Mouse (Mus musculus) hindbrain, postnatal 0 days (tissue): ENCODE measurements around the gene Nphp1. TPM values are rescaled to one million over a fixed set of nuclear protein-coding genes. Genes with fewer than 3 reads are reported as not detected.

Experiments used
- ATAC-seq: fragments of 200-750 bp; cut with Nextera tagmentation; 2 replicates; pipeline ENCODE4 v1.8.0; 2017; ENCODE audit warnings: mild to moderate bottlenecking, moderate TSS enrichment, moderate library complexity
- DNase-seq: peaks from one replicate; pipeline ENCODE4 v3.0.0-alpha.2; 2015; ENCODE audit warnings: low spot score
- H3K27ac ChIP-seq: fragments of 300-500 bp; sonication (generic); 2 replicates; pipeline ENCODE4 v1.5.1; 2014; ENCODE audit warnings: mild to moderate bottlenecking
- H3K27me3 ChIP-seq: fragments of 300-500 bp; sonication (generic); 2 replicates; pipeline ENCODE4 v1.6.1; 2014; ENCODE audit warnings: low read length, mixed read lengths; ENCODE audit not compliant: insufficient read depth
- H3K36me3 ChIP-seq: fragments of 300-500 bp; sonication (generic); 2 replicates; pipeline ENCODE4 v1.6.1; 2014; ENCODE audit warnings: low read length, mixed read lengths; ENCODE audit not compliant: insufficient read depth
- H3K4me1 ChIP-seq: fragments of 300-500 bp; sonication (generic); 2 replicates; pipeline ENCODE4 v1.6.1; 2014; ENCODE audit warnings: antibody characterized with exemption, low read length, mixed read lengths; ENCODE audit not compliant: insufficient read depth
- H3K4me2 ChIP-seq: fragments of 300-500 bp; sonication (generic); 2 replicates; pipeline ENCODE4 v1.6.1; 2014; ENCODE audit warnings: low read depth, mild to moderate bottlenecking, low read length, moderate library complexity, mixed read lengths
- H3K4me3 ChIP-seq: fragments of 300-500 bp; sonication (generic); 2 replicates; pipeline ENCODE4 v1.5.1; 2014; ENCODE audit warnings: low read length
- H3K9ac ChIP-seq: fragments of 300-500 bp; sonication (generic); replicated peaks from 2 replicates; pipeline ENCODE4 v1.6.1; 2014; ENCODE audit warnings: mild to moderate bottlenecking, low read length, moderate library complexity, mixed read lengths
- H3K9me3 ChIP-seq: fragments of 300-500 bp; sonication (generic); 2 replicates; pipeline ENCODE4 v1.6.1; 2016; ENCODE audit warnings: low read length, mixed read lengths
- CTCF ChIP-seq: IDR thresholded peaks from 2 replicates; pipeline ENCODE4 v1.5.1; 2016; ENCODE audit warnings: antibody characterized with exemption, control low read depth, low read depth
- WGBS: fragments of 180-500 bp; shearing (Covaris S2); extraction: QIAGEN DNeasy Blood & Tissue Kit; methylation state at CpG from one replicate; pipeline ENCODE4 v1.1.7; 2014; 5-methylcytosine and 5-hydroxymethylcytosine counted together
- polyA plus RNA-seq: library from polyadenylated mRNA; unstranded; fragments of >200 nt; fragmentation: Nextera tagmentation; extraction: Ambion mirVana; gene quantifications from 2 replicates; pipeline ENCODE4 v1.2.1, GENCODE M21; 2015
- total RNA-seq: library from RNA; depleted of rRNA; stranded (reverse); fragments of >200 nt; gene quantifications from 2 replicates; pipeline ENCODE4 v1.2.3, GENCODE M21; 2014

Gene Nphp1
- total and polyA plus RNA-seq, 2 experiments from 2014 or later: 11.0 to 17.3 TPM

GRCm38 (mm10) chr2:127728146-127728545 is 60.6 kb downstream of the Nphp1 start:
- Histone ChIP-seq H3K4me1 (no peaks in the 10 kb centered on the region), H3K9ac (no peak overlapping the region), H3K27me3 (no peaks in the 10 kb centered on the region; the same call in 1 of the 2 replicates), H3K27ac (no peak overlapping the region), H3K36me3 (no peaks in the 10 kb centered on the region), H3K4me3 (no peak overlapping the region), H3K9me3 (no peaks in the 10 kb centered on the region), H3K4me2 (no peak overlapping the region)
- TF ChIP-seq CTCF: no peak
- WGBS: 80% methylated on average over 6 of the region's 6 CpGs
- DNase-seq (no peak), ATAC-seq (no peak)

GRCm38 (mm10) chr2:127723193-127723592 is 65.5 kb downstream of the Nphp1 start:
- DNase-seq (no peak), ATAC-seq (no peak)
- H3K4me3 ChIP-seq: no peak overlapping the region
- H3K4me1 ChIP-seq: no peaks in the 10 kb centered on the region
- H3K27me3 ChIP-seq: no peaks in the 10 kb centered on the region
- TF ChIP-seq CTCF: no peak
- no peak overlapping the region for H3K4me2 ChIP-seq
- no peaks in the 10 kb centered on the region for H3K9me3 ChIP-seq
- H3K9ac ChIP-seq: no peak overlapping the region
- 52% methylated on average over 4 of the region's 4 CpGs for WGBS
- no peaks in the 10 kb centered on the region for H3K36me3 ChIP-seq
- no peak overlapping the region for H3K27ac ChIP-seq

GRCm38 (mm10) chr2:127722176-127722892 is 66.4 kb downstream of the Nphp1 start:
- no peaks in the 10 kb centered on the region for H3K36me3 ChIP-seq
- H3K9me3 ChIP-seq: no peaks in the 10 kb centered on the region
- DNase-seq: peak; percentile 90
- no peak for TF ChIP-seq CTCF
- no peak overlapping the region for H3K9ac ChIP-seq
- H3K27me3 ChIP-seq: no peaks in the 10 kb centered on the region
- H3K4me2 ChIP-seq: no peak overlapping the region
- no peaks in the 10 kb centered on the region for H3K4me1 ChIP-seq
- peak; percentile 83 for ATAC-seq
- no peak overlapping the region for H3K4me3 ChIP-seq
- H3K27ac ChIP-seq: peak overlapping the region; percentile 33; the same call in 1 of the 2 replicates
- WGBS: 43% methylated on average over 7 of the region's 7 CpGs

GRCm38 (mm10) chr2:127718839-127719468 is 69.7 kb downstream of the Nphp1 start:
- Histone ChIP-seq H3K9ac (no peak overlapping the region), H3K4me2 (no peak overlapping the region), H3K27ac (no peak overlapping the region), H3K36me3 (no peaks in the 10 kb centered on the region), H3K4me1 (no peaks in the 10 kb centered on the region), H3K4me3 (no peak overlapping the region), H3K9me3 (no peaks in the 10 kb centered on the region), H3K27me3 (no peaks in the 10 kb centered on the region)
- ATAC-seq: no peak
- DNase-seq: no peak
- WGBS: 66% methylated on average over 8 of the region's 8 CpGs
- TF ChIP-seq CTCF: no peak

- DNase-seq (no peak), ATAC-seq (no peak)
- Histone ChIP-seq H3K4me1 (no peaks in the 10 kb centered on the region), H3K9me3 (no peaks in the 10 kb centered on the region), H3K27ac (no peak overlapping the region), H3K36me3 (no peaks in the 10 kb centered on the region), H3K4me3 (no peak overlapping the region), H3K27me3 (no peaks in the 10 kb centered on the region), H3K9ac (no peak overlapping the region), H3K4me2 (no peak overlapping the region)
- TF ChIP-seq CTCF: no peak
- WGBS: 67% methylated on average over 3 of the region's 3 CpGs
These were observed 74.0 kb downstream of the Nphp1 start for GRCm38 (mm10) chr2:127714726-127715125.

- Histone ChIP-seq H3K4me2 (no peak overlapping the region), H3K9me3 (no peaks in the 10 kb centered on the region), H3K4me3 (no peak overlapping the region), H3K9ac (no peak overlapping the region), H3K36me3 (no peaks in the 10 kb centered on the region), H3K27ac (no peak overlapping the region), H3K27me3 (no peaks in the 10 kb centered on the region), H3K4me1 (no peaks in the 10 kb centered on the region)
- WGBS: 62% methylated on average over 3 of the region's 3 CpGs
- DNase-seq (no peak), ATAC-seq (no peak)
- TF ChIP-seq CTCF: no peak
These were observed 79.9 kb downstream of the Nphp1 start for GRCm38 (mm10) chr2:127708792-127709191.

GRCm38 (mm10) chr2:127708060-127708459 is 80.6 kb downstream of the Nphp1 start:
- Histone ChIP-seq H3K27ac (no peak overlapping the region), H3K4me2 (no peak overlapping the region), H3K36me3 (no peaks in the 10 kb centered on the region), H3K27me3 (no peaks in the 10 kb centered on the region), H3K9ac (no peak overlapping the region), H3K4me1 (no peaks in the 10 kb centered on the region), H3K9me3 (no peaks in the 10 kb centered on the region), H3K4me3 (no peak overlapping the region)
- no peak for TF ChIP-seq CTCF
- WGBS: 39% methylated on average over 3 of the region's 3 CpGs
- ATAC-seq: no peak
- no peak for DNase-seq
